Mouse (Mus musculus): ENCODE results near the gene Clgn.

GRCm38 (mm10) chr8:83396680-83397079, 7.0 kb downstream of the Clgn start:
- no peak for TF ChIP-seq CTCF (IDR thresholded peaks at IDR 0.05; ENCODE audit: borderline replicate concordance, insufficient read depth, low read length)
- TF ChIP-seq POLR2A (IDR thresholded peaks at IDR 0.05; ENCODE audit: low read depth, low read length), result no peak
